Mouse (Mus musculus) neutrophil, adult 5-6 weeks (primary cell): ENCODE measurements around the gene Plcd4. TPM values are rescaled to one million over a fixed set of nuclear protein-coding genes. Genes with fewer than 3 reads are reported as not detected.

ENCODE experiments used
- ATAC-seq: fragments of 151-379, 151-347 bp; 2 replicates; pipeline ENCODE4 v1.8.0; 2017; ENCODE audit warnings: mild to moderate bottlenecking, moderate TSS enrichment; ENCODE audit not compliant: insufficient number of reproducible peaks, poor library complexity, low FRiP score, severe bottlenecking; ENCODE audit errors: extremely low read depth
- total RNA-seq: library from RNA; stranded (forward); fragments of 200-1000 nt; gene quantifications from 2 replicates; pipeline ENCODE4 v1.2.3, GENCODE M21; 2017

Plcd4 gene
- total RNA-seq, 1 experiment from 2014 or later: 0.81 TPM

GRCm38 (mm10) chr1:74587773-74588445 is 45.2 kb downstream of the Plcd4 start, which contains the start of the genes Zfp142 and Bcs1l:
TSS of gene Zfp142 (minus strand) at chr1:74588246.
TSS of gene Bcs1l (plus strand) at chr1:74588289.
- ATAC-seq: peak; percentile 98

DNA sequence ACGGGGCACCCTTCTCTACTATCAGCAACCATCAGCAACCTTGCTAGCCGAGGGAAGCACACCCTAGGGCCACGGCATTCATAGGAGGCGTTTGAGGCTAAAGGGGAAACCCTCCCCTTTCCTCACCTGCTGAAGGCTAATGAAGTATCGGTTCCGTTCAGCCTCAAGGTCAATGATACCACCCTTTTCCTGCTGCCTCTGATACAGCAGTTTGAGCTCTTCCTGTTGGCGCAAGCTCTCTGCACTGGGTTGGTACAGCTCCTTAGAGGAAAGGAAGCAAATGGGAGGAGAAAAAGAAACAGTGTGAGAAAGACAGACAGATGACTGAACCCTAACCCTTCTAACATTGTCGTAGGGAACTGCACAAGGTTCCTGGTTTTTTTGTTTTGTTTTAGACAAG is 51.7 kb downstream of the Plcd4 start:
- peak; percentile 25; the same call in 1 of the 2 replicates for ATAC-seq

GRCm38 (mm10) chr1:74600501-74601266 is 58.0 kb downstream of the Plcd4 start:
- ATAC-seq: no peak

GRCm38 (mm10) chr1:74601267-74601962 is 58.7 kb downstream of the Plcd4 start, which contains the start of the genes Rnf25 and Stk36:
TSS of gene Rnf25 (minus strand) at chr1:74601397.
TSS of gene Stk36 (plus strand) at chr1:74601445.
- ATAC-seq: peak; percentile 85

Other genes starting within 250 kb of the Plcd4 start
- gene Tmbim1, start 237.3 kb upstream of the Plcd4 start, total RNA-seq: 1.9 and 5.5 TPM in 2 replicates
- 0.86 TPM in 1 of 2 replicates, not detected in the other for gene Catip, start 180.8 kb upstream of the Plcd4 start, total RNA-seq
- 148 and 164 TPM in 2 replicates for gene Slc11a1, start 167.7 kb upstream of the Plcd4 start, total RNA-seq
- gene Ctdsp1, start 151.4 kb upstream of the Plcd4 start, total RNA-seq: 66.9 and 67.8 TPM in 2 replicates
- gene Vil1, start 133.5 kb upstream of the Plcd4 start, total RNA-seq: not detected in 2 replicates
- 17.4 and 19.6 TPM in 2 replicates for gene Cnot9, start 36.8 kb upstream of the Plcd4 start, total RNA-seq
- gene Usp37, start 1.4 kb downstream of the Plcd4 start, total RNA-seq: 27.5 and 31.3 TPM in 2 replicates
- gene Zfp142, start 45.4 kb downstream of the Plcd4 start, total RNA-seq: 18.7 and 21.5 TPM in 2 replicates
- 7.1 and 15.8 TPM in 2 replicates for gene Bcs1l, start 45.4 kb downstream of the Plcd4 start, total RNA-seq
- 44.4 and 46.8 TPM in 2 replicates for gene Rnf25, start 58.5 kb downstream of the Plcd4 start, total RNA-seq
- 0.70 and 0.98 TPM in 2 replicates for gene Stk36, start 58.6 kb downstream of the Plcd4 start, total RNA-seq
- 19.0 and 21.1 TPM in 2 replicates for gene Ttll4, start 118.9 kb downstream of the Plcd4 start, total RNA-seq
- 37.6 and 45.0 TPM in 2 replicates for gene Cyp27a1, start 170.7 kb downstream of the Plcd4 start, total RNA-seq
- gene Prkag3, start 206.3 kb downstream of the Plcd4 start, total RNA-seq: 0.23 TPM in 1 of 2 replicates, not detected in the other
- not detected in 2 replicates for gene Wnt6, start 229.0 kb downstream of the Plcd4 start, total RNA-seq
- not detected in 2 replicates for gene Wnt10a, start 248.6 kb downstream of the Plcd4 start, total RNA-seq